Comparison of ENCODE assay signal across 9 mouse cellular contexts in the genomic region with DNA sequence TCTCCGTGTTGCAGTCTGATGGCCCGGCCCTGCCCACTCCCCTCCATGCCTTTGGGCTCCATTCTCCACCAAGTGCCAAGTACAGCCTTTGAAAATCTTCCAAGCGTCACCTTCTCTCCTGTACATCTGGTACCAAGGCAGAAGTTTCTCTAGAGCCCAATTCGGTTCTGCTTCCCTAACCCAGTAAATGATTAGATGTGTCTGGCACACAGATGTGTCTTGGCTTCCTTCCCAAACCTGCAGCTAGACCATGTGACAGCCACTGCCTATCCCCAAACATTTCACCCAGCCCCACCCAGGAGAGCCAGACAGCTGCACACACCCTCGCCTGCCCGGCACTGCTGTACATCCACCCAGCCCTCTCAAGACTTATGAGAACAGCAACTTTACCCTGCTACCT. TPM values are rescaled to one million over a fixed set of nuclear protein-coding genes. Genes with fewer than 3 reads are reported as not detected.
DNase-seq lines count a peak whose midpoint lies in the region; ATAC-seq and TF ChIP-seq lines count a peak whose summit lies in the region.
"Had no signal": no experiment of that assay in that cellular context is flagged by ENCODE, and none has a peak within 500 bp of the region (broad histone marks: within the 10 kb centered on the region; RNA-seq: fewer than 3 reads in every experiment).

No protein-coding gene starts in this region.

- TF ChIP-seq POLR2A in cerebellum, adult 2 months (IDR thresholded peaks at IDR 0.05; ENCODE audit: borderline replicate concordance, insufficient read depth, low read length): no peak

- TF ChIP-seq CTCF in Patski (IDR thresholded peaks at IDR 0.05): no peak
- no peak for TF ChIP-seq CTCF in heart, postnatal 0 days (IDR thresholded peaks at IDR 0.05; ENCODE audit: low read depth)
- TF ChIP-seq CTCF in cerebellum, adult 2 months (IDR thresholded peaks at IDR 0.05; ENCODE audit: borderline replicate concordance, insufficient read depth, low read depth, low read length): no peak

- no peak for TF ChIP-seq EP300 in heart, postnatal 0 days (IDR thresholded peaks at IDR 0.05; ENCODE audit: low read depth)

- POLR2A ChIA-PET in Patski (lab: Charles Lee): interaction anchor here (1.2 kb wide), 3 partner anchors 15 to 18 kb away, joined by 3 to 4 read pairs (median 3); no protein-coding TSS in a partner anchor

- H3K4me3 ChIP-seq in heart, postnatal 0 days (ENCODE audit: low read depth, low read length): no peak overlapping the region
- no peak overlapping the region for H3K4me3 ChIP-seq in liver, embryonic 15.5 days (replicated peaks)
- H3K4me3 ChIP-seq in cerebellum, adult 2 months (replicated peaks; ENCODE audit: insufficient read depth, low read depth, low read length): no peak overlapping the region

- WGBS in heart, postnatal 0 days: 34% methylated on average over 6 of the region's 6 CpGs
- 51% methylated on average over 6 of the region's 6 CpGs for WGBS in liver, embryonic 15.5 days (ENCODE audit: insufficient replicate concordance)
- WGBS in cerebellum, adult 2 months: 29% methylated on average over 6 of the region's 6 CpGs

- no peak overlapping the region for H3K4me2 ChIP-seq in heart, postnatal 0 days (ENCODE audit: low read depth, low read length)
- H3K4me2 ChIP-seq in liver, embryonic 15.5 days: no peak overlapping the region

- peak; percentile 38 to 45 for DNase-seq in left cerebral cortex, postnatal 25 days (ENCODE audit: low spot score in 2 of 2)
- DNase-seq in left cerebral cortex, adult 8-10 months (ENCODE audit: low spot score in 2 of 2): no peak
- peak; percentile 89 for DNase-seq in Patski (ENCODE audit: low read depth, low spot score)
- peak; percentile 38 for DNase-seq in heart, postnatal 0 days (ENCODE audit: low spot score)
- no peak for DNase-seq in retina, postnatal 1 day
- DNase-seq in layer of hippocampus, postnatal 10 days (ENCODE audit: low spot score in 2 of 2): no peak
- no peak for DNase-seq in cerebellum, adult 2 months

- no peaks in the 10 kb centered on the region for H3K36me3 ChIP-seq in heart, postnatal 0 days (replicated peaks; ENCODE audit: control insufficient read depth, insufficient read depth, low read length)
- H3K36me3 ChIP-seq in liver, embryonic 15.5 days (replicated peaks): no peaks in the 10 kb centered on the region

- H3K27me3 ChIP-seq in Patski: no peaks in the 10 kb centered on the region
- H3K27me3 ChIP-seq in heart, postnatal 0 days (ENCODE audit: control insufficient read depth, insufficient read depth, low read length): no peaks in the 10 kb centered on the region
- H3K27me3 ChIP-seq in liver, embryonic 15.5 days: no peaks in the 10 kb centered on the region
- H3K27me3 ChIP-seq in cerebellum, adult 2 months (ENCODE audit: control insufficient read depth, insufficient read depth, low read length): no peaks in the 10 kb centered on the region

- H3K9ac ChIP-seq in heart, postnatal 0 days (replicated peaks; ENCODE audit: low read depth, low read length): 0 out of 2 replicates have a peak overlapping the region, but pooled peaks have one; percentile 26
- no peak overlapping the region for H3K9ac ChIP-seq in liver, embryonic 15.5 days

- CTCF ChIA-PET in Patski (lab: Charles Lee): interaction anchor here (5.2 kb wide), 1 partner anchor 14 kb away, joined by 27 read pairs; no protein-coding TSS in a partner anchor

- peak; percentile 71 for ATAC-seq in Patski
- ATAC-seq in heart, postnatal 0 days (ENCODE audit: insufficient read depth, low read depth): peak; percentile 44; the same call in 1 of the 2 replicates
- peak; percentile 44; the same call in 1 of the 2 replicates for ATAC-seq in liver, embryonic 15.5 days (ENCODE audit: insufficient read depth)

- no peaks in the 10 kb centered on the region for H3K9me3 ChIP-seq in heart, postnatal 0 days (replicated peaks; ENCODE audit: control insufficient read depth, low read length)
- H3K9me3 ChIP-seq in liver, embryonic 15.5 days (replicated peaks): no peaks in the 10 kb centered on the region

- in situ Hi-C loops in Patski (cut with MboI; ENCODE audit: low pct_unique_long_range_greater_than_20kb): no loop called here

- no peak overlapping the region for H3K27ac ChIP-seq in heart, postnatal 0 days (ENCODE audit: low read depth)
- no peak overlapping the region for H3K27ac ChIP-seq in liver, embryonic 15.5 days (replicated peaks)
- no peak overlapping the region for H3K27ac ChIP-seq in cerebellum, adult 2 months (ENCODE audit: insufficient read depth, low read length)
- H3K27ac ChIP-seq: macrophage had no signal

- intact Hi-C loops in left cerebral cortex, postnatal 25 days (cut with DNase I): no loop called here

- peaks cover 3% of the 10 kb centered on the region; the same call in 1 of the 2 replicates for H3K4me1 ChIP-seq in heart, postnatal 0 days (ENCODE audit: control insufficient read depth, insufficient read depth)
- peaks cover 10% of the 10 kb centered on the region for H3K4me1 ChIP-seq in liver, embryonic 15.5 days (replicated peaks)
- H3K4me1 ChIP-seq in cerebellum, adult 2 months (ENCODE audit: control insufficient read depth, insufficient read depth, low read length): no peaks in the 10 kb centered on the region

RNA-seq across cellular contexts. Expression of a gene that starts 8.0 kb away (rescaled TPM):
- 1 to 10 TPM; 1.1 to 1.7 TPM for total RNA-seq in left cerebral cortex, postnatal 25 days (2021)
- 1 to 10 TPM; 1.6 to 2.8 (median 2.6) TPM for total RNA-seq in left cerebral cortex, adult 8-10 months (2022)
- 8.3 TPM for polyA plus RNA-seq in Patski (2021)
- 0.08 and 0.58 TPM in 2 replicates for total RNA-seq in heart, postnatal 0 days (2014; rRNA removed; ENCODE audit: low replicate concordance)
- polyA plus RNA-seq in heart, postnatal 0 days (2015; fragmentation: Nextera tagmentation; extraction: Ambion mirVana): 0.74 and 0.78 TPM in 2 replicates
- polyA plus RNA-seq in liver, embryonic 15.5 days (2015; fragmentation: Nextera tagmentation; extraction: Ambion mirVana): 0.36 and 0.60 TPM in 2 replicates
- 1 to 10 TPM in 1 of 2 experiments, under 1 TPM in 1; 0.98 to 1.3 TPM for total RNA-seq in layer of hippocampus, postnatal 10 days (2021)
- 3.8 and 4.1 TPM in 2 replicates for polyA plus RNA-seq in cerebellum, adult 2 months (2012; rRNA removed)

RNA-seq across cellular contexts. Expression of a gene that starts 8.1 kb away (rescaled TPM):
- total RNA-seq in left cerebral cortex, postnatal 25 days (2021): 10 to 100 TPM in 1 of 2 experiments, 1 to 10 TPM in 1; 10.0 to 10.8 TPM
- 10 to 100 TPM; 15.5 to 17.2 (median 16.7) TPM for total RNA-seq in left cerebral cortex, adult 8-10 months (2022)
- 25.0 TPM for polyA plus RNA-seq in Patski (2021)
- total RNA-seq in heart, postnatal 0 days (2014; rRNA removed; ENCODE audit: low replicate concordance): 31.2 and 34.8 TPM in 2 replicates
- polyA plus RNA-seq in heart, postnatal 0 days (2015; fragmentation: Nextera tagmentation; extraction: Ambion mirVana): 18.1 and 20.2 TPM in 2 replicates
- polyA plus RNA-seq in liver, embryonic 15.5 days (2015; fragmentation: Nextera tagmentation; extraction: Ambion mirVana): 2.9 TPM in 2 replicates
- total RNA-seq in layer of hippocampus, postnatal 10 days (2021): 10 to 100 TPM; 14.1 to 15.5 TPM
- 15.3 and 16.7 TPM in 2 replicates for polyA plus RNA-seq in cerebellum, adult 2 months (2012; rRNA removed)

RNA-seq across cellular contexts. Expression of a gene that starts 23.0 kb away (rescaled TPM):
- 10 to 100 TPM; 55.0 to 60.7 TPM for total RNA-seq in left cerebral cortex, postnatal 25 days (2021)
- 10 to 100 TPM; 48.2 to 59.4 (median 54.7) TPM for total RNA-seq in left cerebral cortex, adult 8-10 months (2022)
- polyA plus RNA-seq in Patski (2021): 49.4 TPM
- 38.6 and 54.3 TPM in 2 replicates for total RNA-seq in heart, postnatal 0 days (2014; rRNA removed; ENCODE audit: low replicate concordance)
- polyA plus RNA-seq in heart, postnatal 0 days (2015; fragmentation: Nextera tagmentation; extraction: Ambion mirVana): 25.8 and 30.0 TPM in 2 replicates
- polyA plus RNA-seq in liver, embryonic 15.5 days (2015; fragmentation: Nextera tagmentation; extraction: Ambion mirVana): 20.0 and 21.1 TPM in 2 replicates
- total RNA-seq in layer of hippocampus, postnatal 10 days (2021): 10 to 100 TPM; 54.8 to 55.1 TPM
- 62.3 and 72.9 TPM in 2 replicates for polyA plus RNA-seq in cerebellum, adult 2 months (2012; rRNA removed)

RNA-seq across cellular contexts. Expression of a gene that starts 30.0 kb away (rescaled TPM):
- 10 to 100 TPM; 34.3 to 35.3 TPM for total RNA-seq in left cerebral cortex, postnatal 25 days (2021)
- 10 to 100 TPM; 30.0 to 34.7 (median 33.3) TPM for total RNA-seq in left cerebral cortex, adult 8-10 months (2022)
- polyA plus RNA-seq in Patski (2021): 67.1 TPM
- total RNA-seq in heart, postnatal 0 days (2014; rRNA removed; ENCODE audit: low replicate concordance): 28.4 and 45.5 TPM in 2 replicates
- polyA plus RNA-seq in heart, postnatal 0 days (2015; fragmentation: Nextera tagmentation; extraction: Ambion mirVana): 93.0 and 106 TPM in 2 replicates
- polyA plus RNA-seq in liver, embryonic 15.5 days (2015; fragmentation: Nextera tagmentation; extraction: Ambion mirVana): 29.4 and 35.2 TPM in 2 replicates
- total RNA-seq in layer of hippocampus, postnatal 10 days (2021): 10 to 100 TPM; 29.1 to 31.9 TPM
- polyA plus RNA-seq in cerebellum, adult 2 months (2012; rRNA removed): 47.9 and 48.7 TPM in 2 replicates

RNA-seq across cellular contexts. Expression of a gene that starts 39.2 kb away (rescaled TPM):
- 10 to 100 TPM; 39.3 to 47.6 TPM for total RNA-seq in left cerebral cortex, postnatal 25 days (2021)
- 10 to 100 TPM; 50.4 to 57.4 (median 53.6) TPM for total RNA-seq in left cerebral cortex, adult 8-10 months (2022)
- polyA plus RNA-seq in Patski (2021): 69.0 TPM
- total RNA-seq in heart, postnatal 0 days (2014; rRNA removed; ENCODE audit: low replicate concordance): 34.1 and 58.2 TPM in 2 replicates
- polyA plus RNA-seq in heart, postnatal 0 days (2015; fragmentation: Nextera tagmentation; extraction: Ambion mirVana): 59.7 and 61.4 TPM in 2 replicates
- 92.3 and 95.6 TPM in 2 replicates for polyA plus RNA-seq in liver, embryonic 15.5 days (2015; fragmentation: Nextera tagmentation; extraction: Ambion mirVana)
- total RNA-seq in layer of hippocampus, postnatal 10 days (2021): 10 to 100 TPM; 56.9 to 60.4 TPM
- 45.2 and 48.4 TPM in 2 replicates for polyA plus RNA-seq in cerebellum, adult 2 months (2012; rRNA removed)

Comparison
In these comparisons a context has a peak if more than half of its experiments do, and no peak if none do; other contexts are left out.
1. DNase-seq: peak in left cerebral cortex, postnatal 25 days (2 of 2), Patski (single experiment) and heart, postnatal 0 days (single experiment); none in left cerebral cortex, adult 8-10 months (0 of 2), retina, postnatal 1 day (single experiment), layer of hippocampus, postnatal 10 days (0 of 2) and cerebellum, adult 2 months (0 of 2).
2. Peak in every context shown above with its lines, with median percentiles within 50 percentile points of each other: ATAC-seq.